15 mouse cellular contexts compared by ENCODE assay signal in genomic region chr4:54651646-54652110, GRCm38 (mm10).
DNase-seq lines count a peak whose midpoint lies in the region; ATAC-seq and TF ChIP-seq lines count a peak whose summit lies in the region.
"Had no signal": no experiment of that assay in that cellular context is flagged by ENCODE, and none has a peak within 500 bp of the region (broad histone marks: within the 10 kb centered on the region; RNA-seq: fewer than 3 reads in every experiment).

No protein-coding gene starts in this region.

- no peaks in the 10 kb centered on the region for H3K27me3 ChIP-seq in embryonic facial prominence, embryonic 11.5 days (ENCODE audit: control insufficient read depth, insufficient read depth, low read length)
- H3K27me3 ChIP-seq in forebrain, embryonic 14.5 days (replicated peaks; ENCODE audit: control insufficient read depth, insufficient read depth, low read length) = no peaks in the 10 kb centered on the region
- no peaks in the 10 kb centered on the region for H3K27me3 ChIP-seq in hindbrain, embryonic 16.5 days (replicated peaks; ENCODE audit: control insufficient read depth, insufficient read depth, low read length)
- no peaks in the 10 kb centered on the region for H3K27me3 ChIP-seq in midbrain, postnatal 0 days (ENCODE audit: insufficient read depth, low read length)

- H3K4me3 ChIP-seq in embryonic facial prominence, embryonic 11.5 days (ENCODE audit: low read depth, low read length) = no peak overlapping the region
- H3K4me3 ChIP-seq in forebrain, embryonic 14.5 days (ENCODE audit: low read depth, low read length) = no peak overlapping the region
- H3K4me3 ChIP-seq in hindbrain, embryonic 16.5 days (ENCODE audit: low read length) = no peak overlapping the region
- H3K4me3 ChIP-seq in midbrain, postnatal 0 days (ENCODE audit: low read depth, low read length) = no peak overlapping the region
- H3K4me3 ChIP-seq: gastrocnemius, adult 2 months had no signal

- no peak for DNase-seq in embryonic facial prominence, embryonic 11.5 days (ENCODE audit: low spot score)
- DNase-seq in forebrain, embryonic 14.5 days (ENCODE audit: low spot score) = peak; percentile 53
- DNase-seq in midbrain, postnatal 0 days (ENCODE audit: low spot score) = no peak
- no peak for DNase-seq in Muller cell, postnatal 12 days (ENCODE audit: inconsistent ontology term)
- DNase-seq in gastrocnemius, adult 8-10 months (ENCODE audit: low spot score in 2 of 2) = no peak
- no peak for DNase-seq in frontal cortex, postnatal 36 days (ENCODE audit: low spot score in 2 of 2)
- DNase-seq: cerebellum, postnatal 36 days; gastrocnemius, adult 2 months; heart, postnatal 36 days; kidney, adult 18-20 months; kidney, postnatal 4 days; layer of hippocampus, postnatal 36 days; liver, postnatal 0 days had no signal

- no peaks in the 10 kb centered on the region; the same call in 1 of the 2 replicates for H3K4me1 ChIP-seq in embryonic facial prominence, embryonic 11.5 days (ENCODE audit: control insufficient read depth, insufficient read depth, low read length)
- H3K4me1 ChIP-seq in forebrain, embryonic 14.5 days (ENCODE audit: control insufficient read depth, insufficient read depth, low read length) = peaks cover 12% of the 10 kb centered on the region
- H3K4me1 ChIP-seq in hindbrain, embryonic 16.5 days (ENCODE audit: control insufficient read depth, insufficient read depth, low read depth, low read length) = peaks cover 17% of the 10 kb centered on the region
- peaks cover 5% of the 10 kb centered on the region for H3K4me1 ChIP-seq in midbrain, postnatal 0 days (ENCODE audit: insufficient read depth, low read length)

- ATAC-seq in embryonic facial prominence, embryonic 11.5 days (replicated peaks; ENCODE audit: insufficient number of reproducible peaks, low FRiP score, low TSS enrichment, low read depth) = no peak
- ATAC-seq in forebrain, embryonic 14.5 days = peak; percentile 11; the same call in 1 of the 2 replicates
- ATAC-seq in hindbrain, embryonic 16.5 days = no peak
- no peak for ATAC-seq in midbrain, postnatal 0 days (ENCODE audit: low FRiP score)
- ATAC-seq: liver, postnatal 0 days had no signal

- no peak for TF ChIP-seq CTCF in midbrain, postnatal 0 days (IDR thresholded peaks at IDR 0.05)

- no peaks in the 10 kb centered on the region for H3K9me3 ChIP-seq in embryonic facial prominence, embryonic 11.5 days (replicated peaks; ENCODE audit: control insufficient read depth, low read length)
- no peaks in the 10 kb centered on the region for H3K9me3 ChIP-seq in forebrain, embryonic 14.5 days (replicated peaks; ENCODE audit: control insufficient read depth, low read length)
- no peaks in the 10 kb centered on the region for H3K9me3 ChIP-seq in hindbrain, embryonic 16.5 days (ENCODE audit: control insufficient read depth, low read length)
- H3K9me3 ChIP-seq in midbrain, postnatal 0 days (ENCODE audit: low read length) = no peaks in the 10 kb centered on the region

- H3K9ac ChIP-seq in embryonic facial prominence, embryonic 11.5 days (replicated peaks; ENCODE audit: low read length) = no peak overlapping the region
- H3K9ac ChIP-seq in forebrain, embryonic 14.5 days (ENCODE audit: low read length) = no peak overlapping the region
- no peak overlapping the region; the same call in 1 of the 2 replicates for H3K9ac ChIP-seq in hindbrain, embryonic 16.5 days (ENCODE audit: low read depth, low read length)
- no peak overlapping the region for H3K9ac ChIP-seq in midbrain, postnatal 0 days (replicated peaks; ENCODE audit: low read length, poor library complexity, severe bottlenecking)
- H3K9ac ChIP-seq: liver, postnatal 0 days had no signal

- H3K27ac ChIP-seq in embryonic facial prominence, embryonic 11.5 days (replicated peaks; ENCODE audit: low read depth, low read length) = peak overlapping the region; percentile 39; the same call in 1 of the 2 replicates
- H3K27ac ChIP-seq in forebrain, embryonic 14.5 days (ENCODE audit: low read depth, low read length) = peak overlapping the region; percentile 87
- H3K27ac ChIP-seq in hindbrain, embryonic 16.5 days (ENCODE audit: low read depth, low read length) = peak overlapping the region; percentile 73
- H3K27ac ChIP-seq in midbrain, postnatal 0 days (ENCODE audit: low read depth, low read length) = peak overlapping the region; percentile 70
- H3K27ac ChIP-seq: gastrocnemius, adult 2 months had no signal

- no peaks in the 10 kb centered on the region for H3K36me3 ChIP-seq in embryonic facial prominence, embryonic 11.5 days (replicated peaks; ENCODE audit: control insufficient read depth, insufficient read depth, low read depth, low read length)
- H3K36me3 ChIP-seq in forebrain, embryonic 14.5 days (ENCODE audit: control insufficient read depth, insufficient read depth, low read length) = no peaks in the 10 kb centered on the region
- no peaks in the 10 kb centered on the region for H3K36me3 ChIP-seq in hindbrain, embryonic 16.5 days (ENCODE audit: control insufficient read depth, insufficient read depth, low read length)
- no peaks in the 10 kb centered on the region for H3K36me3 ChIP-seq in midbrain, postnatal 0 days (ENCODE audit: insufficient read depth, low read length)
- H3K36me3 ChIP-seq: G1E had no signal

- no peak overlapping the region for H3K4me2 ChIP-seq in embryonic facial prominence, embryonic 11.5 days (ENCODE audit: low read depth, low read length)
- H3K4me2 ChIP-seq in forebrain, embryonic 14.5 days (ENCODE audit: low read length) = no peak overlapping the region
- H3K4me2 ChIP-seq in hindbrain, embryonic 16.5 days (ENCODE audit: low read length) = no peak overlapping the region
- H3K4me2 ChIP-seq in midbrain, postnatal 0 days (ENCODE audit: low read depth, low read length, poor library complexity, severe bottlenecking) = no peak overlapping the region
